Mouse (Mus musculus) right cerebral cortex, postnatal 25 days (tissue): ENCODE results near the gene Nono.

Experiments
- DNase-seq: peaks from one replicate; pipeline ENCODE4 v3.0.0; 2022

Gene Nono

DNA sequence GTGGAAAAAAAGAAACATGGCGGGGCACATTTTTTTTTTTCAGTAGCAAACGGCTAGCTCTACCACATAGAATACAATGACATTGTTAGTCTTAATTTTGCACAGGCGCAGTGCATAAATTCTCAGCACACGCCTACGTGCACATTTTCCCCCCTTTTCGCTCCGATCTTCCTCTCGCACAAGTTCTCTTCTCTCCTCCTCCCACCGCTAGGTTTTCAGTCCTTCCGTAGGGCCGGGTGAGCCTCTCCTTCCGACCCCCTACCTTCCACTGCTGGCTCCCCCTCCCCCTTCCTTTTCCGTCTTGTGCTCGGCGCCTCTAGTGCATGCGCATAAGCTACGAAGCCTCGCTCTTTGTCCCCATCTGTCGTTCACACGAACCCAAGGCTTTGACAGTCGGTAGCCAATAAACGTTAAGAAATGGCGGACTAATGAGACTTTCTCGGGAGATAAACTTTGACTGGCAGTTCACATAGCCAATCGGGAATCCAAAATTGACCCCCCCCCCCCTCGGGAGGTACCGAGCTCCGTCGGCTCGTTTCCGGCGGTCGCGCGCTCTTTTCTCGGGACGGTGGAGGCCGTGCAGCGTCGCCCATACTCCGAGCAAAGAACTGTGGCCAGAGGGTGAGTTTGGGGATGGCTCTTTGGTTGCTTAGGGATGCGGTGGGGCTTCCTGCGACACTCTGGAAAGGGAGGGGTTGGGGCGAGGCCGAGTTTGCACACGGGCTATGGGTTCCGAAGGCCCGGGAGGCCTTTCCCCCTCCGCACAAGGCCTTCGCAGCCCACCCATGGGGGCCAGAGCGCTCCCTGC, at the start of gene Nono:
Nono (plus strand) TSS at position 177 of the 808 bp plus-strand sequence.
- DNase-seq, result peak; percentile 73

DNA sequence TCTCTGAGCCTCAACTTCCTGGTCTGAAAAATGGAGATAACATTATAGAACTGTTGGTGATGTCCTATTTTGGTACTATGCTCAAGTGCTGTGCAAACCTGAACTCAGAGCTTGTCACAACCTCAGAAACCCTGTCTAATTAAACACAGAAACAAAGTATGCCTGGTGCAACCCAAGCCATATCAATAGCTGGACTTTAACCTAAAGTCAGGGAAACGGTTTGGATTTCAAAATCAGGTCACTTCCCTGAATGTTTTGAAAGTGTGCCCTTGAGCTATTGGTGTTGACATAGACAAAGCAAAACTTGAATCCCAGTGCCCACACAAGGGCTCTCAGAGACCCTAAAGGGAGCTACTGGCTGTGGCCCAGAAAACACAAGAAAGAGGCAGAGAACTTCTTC, 49.4 kb upstream of the Nono start:
- DNase-seq, result no peak

DNA sequence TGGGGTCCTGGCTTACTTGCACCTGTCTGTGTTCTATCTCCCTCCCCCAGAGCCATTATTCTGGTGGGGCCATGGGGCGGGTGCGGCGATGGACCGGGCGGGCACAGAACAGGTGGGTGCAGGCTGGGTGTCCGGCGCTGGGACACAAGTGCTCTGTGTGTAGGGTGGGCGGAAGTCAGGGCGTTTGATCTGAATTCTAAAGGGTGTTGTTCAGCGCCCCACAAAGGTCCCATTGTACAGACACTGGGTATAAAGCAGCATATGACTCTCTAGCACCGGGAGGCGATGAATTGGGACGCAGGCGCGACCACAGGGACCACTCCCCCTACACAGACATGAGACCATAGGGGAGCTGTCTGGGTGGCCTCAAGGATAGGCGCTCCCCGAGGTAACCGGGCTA, 45.7 kb upstream of the Nono start:
- DNase-seq, result no peak

GRCm38 (mm10) chrX:101384439-101385137, 44.5 kb upstream of the Nono start:
- DNase-seq, result peak; percentile 11

GRCm38 (mm10) chrX:101386222-101386621, 42.9 kb upstream of the Nono start:
- DNase-seq, result no peak

DNA sequence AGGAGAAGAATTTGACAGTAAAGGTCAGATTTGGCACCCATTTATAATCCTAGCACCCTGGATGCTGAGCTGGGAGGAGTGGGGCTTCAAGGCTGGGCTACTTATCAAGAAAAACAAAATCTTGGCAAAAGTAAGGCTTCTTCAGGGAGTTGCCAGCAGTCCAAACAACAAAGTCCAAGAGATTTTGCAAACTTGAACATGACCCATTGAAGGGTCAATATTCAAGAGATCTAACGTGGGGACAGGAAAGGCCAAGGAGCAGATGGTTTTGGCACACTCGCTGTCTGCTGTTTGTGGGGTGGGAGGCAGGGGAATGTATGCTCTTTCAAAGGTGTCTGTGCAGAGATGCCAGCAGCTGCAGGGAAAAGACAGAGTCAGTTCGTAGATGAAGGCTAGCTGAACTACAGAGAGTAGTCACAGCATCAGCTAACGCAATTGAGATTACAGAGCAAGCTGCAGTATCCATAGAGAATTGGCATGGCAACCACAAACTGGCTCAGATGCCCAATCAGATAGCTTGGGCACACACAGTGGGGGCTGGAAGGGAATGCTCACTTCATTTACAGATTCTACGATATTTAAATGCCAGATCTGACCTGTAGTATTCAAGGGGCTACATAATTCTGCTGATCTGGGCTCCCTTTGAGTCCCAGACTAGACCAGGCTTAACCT, 40.1 kb upstream of the Nono start:
- DNase-seq, result no peak

GRCm38 (mm10) chrX:101394341-101394740, 34.8 kb upstream of the Nono start:
- no peak for DNase-seq

DNA sequence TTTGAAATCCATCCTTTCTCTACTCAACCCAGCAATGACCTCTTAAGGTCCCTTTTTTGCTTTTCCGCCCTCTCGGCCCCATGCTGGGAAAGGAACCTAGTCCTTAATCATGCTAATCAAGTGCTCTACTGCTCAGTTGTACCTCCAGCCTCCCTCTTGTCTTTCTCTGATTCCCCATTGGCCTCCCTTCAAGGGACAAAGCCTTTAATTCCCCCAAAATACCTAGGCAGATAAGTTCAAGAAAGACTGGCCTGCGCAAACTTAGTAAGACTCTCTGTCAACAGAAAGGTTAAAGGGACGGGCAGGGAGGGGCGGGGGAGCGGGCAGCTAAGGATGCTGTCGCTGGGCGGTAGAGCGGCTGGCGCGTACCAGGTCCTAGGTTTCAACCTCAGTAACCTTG, 32.7 kb upstream of the Nono start:
- no peak for DNase-seq

GRCm38 (mm10) chrX:101418946-101419724, 10.0 kb upstream of the Nono start:
- peak; percentile 36 for DNase-seq

DNA sequence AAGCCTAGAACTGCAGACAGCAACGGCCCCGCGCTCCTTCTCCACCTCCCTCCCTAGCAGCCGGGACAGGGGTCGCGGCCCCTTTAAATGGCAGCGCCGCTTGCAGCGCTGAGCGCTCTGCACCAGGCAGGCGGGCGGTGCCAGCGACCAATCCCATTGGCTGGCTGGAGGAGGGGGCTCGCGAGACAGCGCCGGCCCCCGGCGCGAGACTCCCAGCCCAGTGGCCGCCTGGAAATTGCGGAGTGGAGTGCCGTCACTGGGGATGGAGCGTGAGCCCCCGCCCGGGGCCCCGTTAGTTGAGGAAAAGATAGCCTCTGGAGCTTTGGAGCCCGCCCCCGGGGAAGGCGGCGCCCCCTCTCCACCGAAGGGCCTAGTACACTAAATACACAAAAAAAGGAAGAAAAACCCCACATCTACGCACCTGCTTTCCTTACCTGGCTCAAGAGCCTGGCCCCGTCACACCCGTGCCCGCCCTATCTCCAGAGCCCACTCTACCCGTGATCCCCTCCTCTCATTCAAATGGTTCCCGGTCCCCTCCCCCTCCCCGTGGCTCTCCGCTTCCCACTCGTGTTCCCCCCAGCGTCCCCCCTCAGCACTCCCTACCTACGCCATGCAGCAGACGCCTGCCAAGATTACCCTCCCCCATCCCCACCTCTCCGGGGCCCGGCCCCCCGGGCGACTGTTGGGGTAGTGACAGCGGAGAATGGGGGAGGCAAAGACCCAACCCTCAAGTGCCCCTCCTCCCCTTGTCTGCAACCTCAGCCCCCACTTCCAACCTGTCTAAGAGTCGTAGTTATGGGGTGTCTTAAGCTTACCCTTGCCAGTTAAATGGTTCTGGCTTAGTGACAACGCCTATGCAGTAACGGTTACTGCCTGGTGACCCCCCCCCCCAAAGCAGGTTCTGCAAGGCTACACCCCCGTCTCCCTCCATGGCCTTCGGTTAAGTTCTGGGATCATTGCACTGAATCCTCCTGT, 9.1 kb upstream of the Nono start:
- peak; percentile 87 for DNase-seq

DNA sequence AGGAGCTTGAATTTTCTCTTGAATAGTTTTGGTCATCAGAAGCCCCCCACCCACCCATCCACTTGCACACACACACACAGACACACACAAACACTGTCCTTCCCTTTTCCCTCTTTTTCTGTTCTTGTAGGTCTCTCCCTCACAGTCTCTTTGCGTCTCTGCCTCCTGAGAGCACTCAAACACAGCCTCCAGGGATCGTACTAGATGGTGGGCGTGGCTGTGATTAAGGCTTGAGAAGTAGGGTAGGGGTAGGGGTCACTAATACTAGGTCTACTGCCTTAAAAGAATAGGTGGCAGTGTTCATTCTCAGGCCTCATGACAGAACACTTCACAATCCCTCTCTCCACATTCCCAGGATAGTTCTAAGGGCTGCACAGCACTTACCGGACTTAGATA, 8.4 kb upstream of the Nono start, which contains the start of gene Zmym3:
Zmym3 (minus strand) TSS at position 150 of the 396 bp plus-strand sequence.
- no peak for DNase-seq

DNA sequence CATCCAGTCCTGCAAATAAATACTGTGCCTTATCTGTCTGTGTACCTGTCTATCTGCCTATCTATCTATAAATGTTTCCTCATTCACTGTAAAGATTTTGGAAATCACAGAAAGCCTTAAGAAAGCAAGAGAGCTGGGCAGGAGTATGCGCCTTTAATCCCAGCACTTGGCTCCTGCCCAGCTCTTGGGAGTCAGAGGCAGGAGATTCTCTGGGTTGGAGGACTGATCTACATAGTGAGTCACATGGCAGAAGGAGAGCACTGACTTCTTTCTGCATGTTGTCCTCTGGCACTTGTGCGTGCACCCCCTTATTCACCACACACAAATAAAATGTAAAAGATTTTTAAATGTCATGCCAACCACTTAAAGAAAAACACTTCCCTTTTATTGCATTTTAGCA, 5.7 kb upstream of the Nono start:
- no peak for DNase-seq

DNA sequence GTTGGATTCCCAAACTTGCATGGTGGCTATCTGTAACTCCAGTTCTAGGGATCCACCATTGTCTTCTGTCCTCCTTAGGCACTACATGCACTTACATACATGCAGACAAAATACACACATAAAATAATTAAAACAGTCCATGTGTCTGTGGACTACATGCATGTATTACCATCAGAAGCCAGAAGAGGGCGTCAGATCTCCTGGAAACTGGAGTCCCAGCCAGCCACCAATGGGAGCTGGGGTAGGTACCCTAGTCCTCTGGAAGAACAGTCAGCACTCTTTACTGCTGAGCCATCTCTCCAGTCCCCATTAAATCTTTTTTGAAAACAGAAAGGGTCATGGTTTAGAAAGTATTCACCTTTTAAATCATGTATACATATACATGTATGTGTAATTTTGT, 1.3 kb upstream of the Nono start:
- no peak for DNase-seq

GRCm38 (mm10) chrX:101428785-101429141, 355 bp upstream of the Nono start:
- peak; percentile 6 for DNase-seq

- no peak for DNase-seq
Measured at GRCm38 (mm10) chrX:101429976-101430375, 858 bp downstream of the Nono start.

DNA sequence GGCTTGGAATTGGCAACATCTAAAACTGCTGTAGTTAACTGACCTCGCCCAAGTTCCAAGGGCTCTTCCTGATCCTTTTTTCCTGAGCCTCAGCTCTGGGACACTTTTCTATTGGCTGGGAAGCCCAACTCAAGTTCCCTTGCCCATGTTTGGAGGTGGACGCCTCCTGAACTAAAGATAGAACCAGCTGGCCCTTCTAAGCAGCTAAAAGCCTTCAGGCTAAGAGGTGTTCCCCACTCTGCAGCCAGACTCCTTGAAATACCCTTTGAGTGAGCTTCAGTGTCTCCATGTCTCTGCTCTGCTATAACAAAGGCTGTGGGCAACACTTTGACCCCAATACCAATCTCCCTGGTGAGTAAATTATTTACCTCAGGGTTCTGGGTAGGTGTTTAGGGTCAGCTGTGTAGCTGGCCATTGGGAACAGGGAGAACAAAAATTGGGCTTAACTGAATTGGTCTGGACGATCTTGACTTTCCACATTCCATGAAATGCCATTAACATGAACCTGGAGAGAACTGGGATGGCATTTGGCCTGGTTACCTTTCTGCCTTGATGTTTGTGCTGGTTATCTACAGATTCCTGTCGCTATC, 19.9 kb downstream of the Nono start, which contains the start of gene Itgb1bp2:
Itgb1bp2 (plus strand) TSS at position 203 of the 590 bp plus-strand sequence.
- no peak for DNase-seq

DNA sequence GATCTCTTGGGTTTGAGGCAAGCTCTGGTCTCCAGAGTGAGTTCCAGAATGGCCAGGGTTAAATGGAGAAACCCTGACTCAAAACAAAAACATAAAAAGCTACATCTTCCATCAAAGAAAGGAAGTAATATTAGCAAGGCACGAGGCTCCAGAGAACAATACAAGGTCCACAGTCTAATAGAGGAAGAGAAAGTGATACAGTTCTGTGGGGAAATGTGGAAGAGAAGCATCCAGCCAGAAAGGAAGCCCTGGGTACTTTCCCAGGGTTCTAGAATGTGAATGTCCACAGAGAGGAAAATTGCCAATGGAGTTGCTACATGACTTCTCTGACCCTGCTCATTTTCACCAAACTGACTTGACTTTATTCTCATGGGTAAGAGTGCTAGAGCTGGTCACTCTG, 22.0 kb downstream of the Nono start:
- DNase-seq, result no peak

DNA sequence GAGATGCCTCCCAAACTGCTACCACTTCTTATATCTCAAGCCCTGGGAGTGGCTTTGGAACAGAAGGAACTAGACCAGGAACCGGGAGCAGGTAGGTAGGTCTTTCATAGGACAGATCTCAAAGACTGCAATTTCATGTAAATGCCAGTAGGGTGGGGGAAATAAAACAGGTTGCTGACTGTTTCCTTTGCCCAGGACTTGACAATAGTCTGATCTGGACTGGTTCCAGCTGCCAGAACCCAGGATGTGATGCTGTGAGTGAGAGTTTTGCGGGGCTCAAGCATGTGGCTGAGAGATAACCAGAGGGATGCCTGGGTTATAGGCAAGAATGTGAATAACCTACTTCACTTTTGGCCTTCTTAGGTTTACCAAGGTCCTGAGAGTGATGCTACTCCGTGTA, 22.5 kb downstream of the Nono start:
- DNase-seq, result no peak

DNA sequence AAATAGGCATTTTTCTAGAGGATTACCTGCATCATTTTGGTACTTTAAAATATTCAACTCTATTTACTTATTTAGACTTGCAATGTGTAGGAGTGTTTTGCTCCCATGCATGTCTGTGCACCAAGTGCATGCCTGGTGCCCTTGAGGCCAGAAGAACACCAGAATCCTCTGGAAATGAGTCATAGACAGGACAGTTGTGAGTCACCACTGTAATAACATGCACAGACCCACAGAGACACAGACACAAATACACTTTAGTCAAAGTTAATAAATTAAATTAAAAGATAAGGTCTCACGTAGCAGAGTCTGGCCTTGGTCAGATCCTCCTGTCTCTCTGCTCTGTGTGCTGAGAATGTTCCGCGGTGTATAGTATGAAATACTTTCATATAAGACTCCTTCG, 43.1 kb downstream of the Nono start:
- no peak for DNase-seq

- no peak for DNase-seq
Measured at GRCm38 (mm10) chrX:101481604-101482350, 52.7 kb downstream of the Nono start.
